Mouse (Mus musculus): ENCODE data around the gene Defa26.
"Not testable (repeated sequence)": the region's sequence is repeated elsewhere in the genome, so short reads cannot be mapped to it uniquely, and the experiment has no call there.

Defa26 gene

DNA sequence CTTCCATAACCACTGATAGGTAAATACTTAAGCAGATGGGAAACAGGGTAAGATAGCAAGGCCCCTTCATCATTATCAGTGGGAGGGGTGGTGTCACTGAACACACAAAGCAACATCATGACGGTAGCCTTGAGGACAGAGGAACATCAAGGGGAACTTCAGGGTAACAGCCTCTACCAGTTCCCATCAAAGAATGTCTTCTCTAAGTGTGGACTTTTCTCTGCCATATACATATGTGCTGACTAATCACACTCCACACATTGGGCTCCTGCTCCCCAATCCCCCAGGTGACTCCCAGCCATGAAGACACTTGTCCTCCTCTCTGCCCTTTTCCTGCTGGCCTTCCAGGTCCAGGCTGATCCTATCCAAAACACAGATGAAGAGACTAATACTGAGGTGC is at the start of gene Defa26:
Gene Defa26 (plus strand): TSS at position 301 of the 400 bp plus-strand sequence.
- DNase-seq, result not testable (repeated sequence)

DNA sequence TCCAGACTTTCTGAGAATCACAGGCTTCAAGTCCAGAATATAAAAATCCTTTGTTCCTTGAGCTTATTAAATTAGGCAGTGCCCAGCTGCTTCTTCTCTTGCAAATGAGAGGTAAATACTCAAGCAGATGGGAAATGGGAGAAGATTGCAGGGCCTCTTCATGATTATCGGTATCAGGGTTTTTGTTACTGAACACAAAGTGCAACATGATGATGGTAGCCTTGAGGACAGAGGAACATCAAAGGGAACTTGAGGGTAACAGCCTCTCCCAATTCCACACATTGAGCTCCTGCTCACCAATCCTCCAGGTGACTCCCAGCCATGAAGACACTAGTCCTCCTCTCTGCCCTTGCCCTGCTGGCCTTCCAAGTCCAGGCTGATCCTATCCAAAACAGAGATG is 35.3 kb upstream of the Defa26 start, which contains the start of gene Defa28:
Gene Defa28 (plus strand): TSS at position 301 of the 400 bp plus-strand sequence.
- not testable (repeated sequence) for DNase-seq

- not testable (repeated sequence) for DNase-seq
These were observed 23.6 kb upstream of the Defa26 start, which contains the start of gene Gm7861 for GRCm38 (mm10) chr8:21594408-21594807. Gm7861 (minus strand) TSS chr8:21594508.

DNA sequence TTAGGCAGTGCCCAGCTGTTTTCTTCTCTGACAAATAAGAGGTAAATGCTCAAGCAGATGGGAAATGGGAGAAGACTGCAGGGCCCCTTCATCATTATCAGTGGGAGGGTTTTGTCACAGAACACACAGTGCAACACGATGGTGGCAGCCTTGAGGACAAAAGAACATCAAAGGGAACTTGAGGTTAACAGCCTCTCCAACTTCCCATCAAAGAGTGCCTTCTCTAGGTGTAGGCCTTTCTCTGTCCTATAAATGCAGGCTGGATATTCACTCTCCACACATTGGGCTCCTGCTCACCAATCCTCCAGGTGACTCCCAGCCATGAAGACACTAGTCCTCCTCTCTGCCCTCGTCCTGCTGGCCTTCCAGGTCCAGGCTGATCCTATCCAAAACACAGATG is 37.5 kb downstream of the Defa26 start, which contains the start of gene Defa17:
Gene Defa17 (plus strand): TSS at position 301 of the 400 bp plus-strand sequence.
- DNase-seq, result not testable (repeated sequence)

GRCm38 (mm10) chr8:21665497-21665896 is 47.5 kb downstream of the Defa26 start, which contains the start of gene Defa34:
Defa34 (plus strand) TSS chr8:21665797.
- DNase-seq, result not testable (repeated sequence)

Measured in cerebellum, adult 18-20 months (tissue).